Mouse (Mus musculus): ENCODE measurements around the gene Gse1.

Gene Gse1

DNA sequence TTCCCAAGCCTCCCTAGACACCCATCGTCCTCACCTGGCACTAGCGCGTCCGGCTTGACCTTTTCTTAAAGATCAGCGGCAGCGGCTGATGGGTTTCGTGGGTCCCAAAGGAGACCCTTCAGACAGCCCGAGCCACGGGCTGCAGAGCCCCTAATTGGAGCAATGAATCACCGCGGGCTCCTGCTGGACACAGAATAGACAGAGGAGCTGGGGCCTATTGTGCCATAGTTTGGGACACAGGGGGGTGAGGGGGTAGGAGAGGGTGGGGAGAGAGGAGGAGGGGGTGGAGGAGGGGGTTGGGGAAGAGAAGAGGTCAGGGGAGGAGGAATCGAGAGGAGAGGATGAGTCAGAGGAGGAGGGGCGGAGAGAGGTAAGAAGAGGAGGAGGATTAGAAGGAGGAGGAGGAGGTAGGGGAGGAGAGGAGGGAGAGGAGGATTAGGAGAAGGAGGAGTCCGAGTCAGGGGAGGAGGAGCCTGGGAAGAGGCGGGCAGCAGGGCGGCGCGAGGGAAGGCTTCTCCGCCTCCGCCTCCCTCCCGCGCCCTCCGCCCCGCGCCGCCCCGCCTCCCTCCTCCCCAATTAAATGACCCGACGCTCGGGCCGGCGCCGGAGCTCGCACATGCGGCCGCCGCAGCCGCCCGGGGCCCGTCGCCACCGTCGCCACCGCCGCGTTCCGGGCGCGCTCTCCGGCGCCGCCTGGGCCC lies at the start of gene Gse1:
Gene Gse1, plus strand, starts transcription at position 566 of the 701 bp plus-strand sequence.
- peak; percentile 90 for DNase-seq (ENCODE audit: low read depth, low spot score)

- DNase-seq (ENCODE audit: low read depth, low spot score) = peak; percentile 88
Observed at GRCm38 (mm10) chr8:120179027-120179431, 49.2 kb upstream of the Gse1 start.

GRCm38 (mm10) chr8:120180445-120180970 lies 47.7 kb upstream of the Gse1 start:
- no peak for DNase-seq (ENCODE audit: low read depth, low spot score)

DNA sequence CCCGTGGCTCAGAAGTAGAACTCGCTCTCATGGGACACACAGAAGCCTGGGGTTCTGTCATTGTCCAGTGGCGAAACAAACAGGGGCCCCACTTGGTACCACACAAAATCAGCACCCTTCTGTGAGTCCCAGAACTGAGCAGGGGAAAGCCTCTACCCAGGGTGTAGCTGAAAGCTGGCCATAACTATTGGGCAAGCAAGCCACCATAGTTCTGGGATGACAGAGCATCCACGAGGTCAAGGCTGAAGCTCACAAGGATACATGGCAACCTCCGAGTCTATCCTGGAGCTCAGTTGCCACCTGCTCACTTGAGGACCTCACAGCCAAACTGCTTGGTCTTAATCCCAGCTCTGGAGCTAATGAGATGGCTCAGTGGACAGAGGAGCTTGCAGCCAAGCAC lies 47.0 kb upstream of the Gse1 start:
- DNase-seq (ENCODE audit: low read depth, low spot score) = no peak

DNA sequence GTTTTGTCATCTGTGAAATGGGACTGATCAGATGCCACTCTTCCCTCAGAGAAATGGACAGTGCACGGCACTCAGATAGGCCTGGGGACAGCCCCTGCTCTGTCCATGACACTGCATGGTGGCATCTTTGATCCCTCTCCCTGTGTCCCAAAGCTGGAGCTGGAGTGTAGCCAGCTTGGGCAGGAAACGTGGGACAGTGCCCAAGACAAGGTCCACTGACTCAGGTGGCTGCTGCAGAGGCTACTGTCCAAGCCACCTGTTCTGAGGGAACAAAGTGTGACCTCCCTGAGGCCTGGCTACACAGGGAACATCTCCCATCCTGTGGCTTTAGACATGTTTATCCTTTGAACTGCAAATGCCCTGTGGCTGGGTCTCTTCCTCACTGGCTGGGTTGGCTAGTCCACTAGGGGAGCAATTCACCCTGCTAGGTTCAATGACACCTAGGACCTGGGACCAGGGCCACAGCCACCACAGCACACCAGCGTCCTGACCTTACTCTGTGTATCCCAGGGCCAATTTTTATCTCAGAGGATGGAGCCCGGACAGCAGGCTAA lies 46.3 kb upstream of the Gse1 start:
- no peak for DNase-seq (ENCODE audit: low read depth, low spot score)

DNA sequence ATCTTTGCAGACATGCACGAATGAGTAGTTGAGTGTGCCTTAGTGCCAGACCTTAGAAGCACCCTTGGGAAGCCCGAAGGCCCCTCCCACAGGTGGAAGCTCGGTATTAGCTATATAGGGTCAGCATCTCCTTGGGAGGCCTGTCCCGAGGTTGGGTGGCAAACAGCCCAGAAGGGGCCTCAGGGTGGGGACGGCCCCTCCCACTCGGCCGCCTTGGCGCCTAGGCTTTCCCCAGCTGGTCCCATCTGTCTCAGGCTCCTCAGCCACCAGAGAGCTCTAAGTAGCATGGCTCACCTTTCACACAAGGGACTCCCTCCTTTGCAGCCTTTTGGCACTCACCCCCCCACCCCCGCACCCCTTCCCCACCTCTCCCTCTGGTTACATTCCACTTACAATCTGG lies 43.9 kb upstream of the Gse1 start:
- DNase-seq (ENCODE audit: low read depth, low spot score) = no peak

- DNase-seq (ENCODE audit: low read depth, low spot score) = no peak
Observed at GRCm38 (mm10) chr8:120184850-120185792, 43.1 kb upstream of the Gse1 start.

- DNase-seq (ENCODE audit: low read depth, low spot score) = no peak
Observed at GRCm38 (mm10) chr8:120186454-120186853, 41.8 kb upstream of the Gse1 start.

GRCm38 (mm10) chr8:120188510-120188909 lies 39.7 kb upstream of the Gse1 start:
- DNase-seq (ENCODE audit: low read depth, low spot score) = no peak

- DNase-seq (ENCODE audit: low read depth, low spot score) = no peak
Observed at GRCm38 (mm10) chr8:120189440-120189839, 38.8 kb upstream of the Gse1 start.

- DNase-seq (ENCODE audit: low read depth, low spot score) = no peak
Observed at GRCm38 (mm10) chr8:120190107-120190809, 38.0 kb upstream of the Gse1 start.

DNA sequence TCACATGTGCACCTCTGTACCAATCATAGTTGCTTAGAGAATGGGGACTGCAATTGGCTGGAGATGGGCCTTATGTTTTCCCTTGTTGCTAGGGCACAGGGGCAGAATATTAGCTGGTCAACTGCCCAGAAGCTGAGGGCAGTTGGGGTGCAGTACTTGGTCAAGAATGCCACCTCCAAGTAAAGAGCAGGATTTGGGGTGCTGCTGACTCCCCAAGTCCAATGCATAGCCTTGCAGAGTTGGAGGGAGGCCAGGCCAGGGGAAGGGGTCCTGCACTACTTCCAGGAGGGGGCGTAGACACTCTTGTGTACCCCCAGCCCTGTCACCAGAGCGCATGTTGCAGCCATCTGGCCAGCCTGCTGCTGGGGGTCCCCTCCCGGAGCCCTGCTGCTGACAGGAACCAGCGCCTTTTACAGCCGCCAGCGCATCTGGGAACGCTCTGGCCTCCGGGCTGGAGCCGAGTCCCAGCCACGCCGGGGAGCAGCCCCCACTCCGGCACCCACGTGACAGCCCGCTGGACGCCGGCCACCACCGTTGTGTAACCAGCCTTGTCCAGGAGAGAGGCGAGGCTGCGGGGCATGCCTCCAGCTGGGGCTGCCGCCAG lies 37.3 kb upstream of the Gse1 start:
- DNase-seq (ENCODE audit: low read depth, low spot score) = no peak

- DNase-seq (ENCODE audit: low read depth, low spot score) = no peak
Observed at GRCm38 (mm10) chr8:120191633-120192032, 36.6 kb upstream of the Gse1 start.

GRCm38 (mm10) chr8:120192118-120192517 lies 36.1 kb upstream of the Gse1 start:
- DNase-seq (ENCODE audit: low read depth, low spot score) = no peak

DNA sequence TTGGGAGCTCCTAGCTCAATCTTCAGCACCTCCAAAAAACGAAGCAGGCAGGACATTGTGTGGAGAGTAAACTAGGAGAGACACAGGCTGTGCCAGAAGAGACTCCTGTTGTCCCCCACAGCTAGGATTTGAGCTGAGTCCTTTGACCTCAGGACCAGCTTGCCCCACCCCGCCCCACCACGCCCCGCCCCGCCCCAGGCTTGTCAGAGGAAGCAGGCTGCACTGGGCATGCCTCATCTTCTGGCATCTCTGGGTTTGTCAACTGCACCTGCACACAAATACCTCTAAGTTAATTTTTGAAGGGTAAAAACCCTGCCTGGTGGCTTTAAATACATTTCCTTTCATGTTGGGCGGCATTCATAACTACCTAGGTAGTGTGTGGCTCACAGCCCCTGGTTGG lies 26.9 kb upstream of the Gse1 start:
- no peak for DNase-seq (ENCODE audit: low read depth, low spot score)

- no peak for DNase-seq (ENCODE audit: low read depth, low spot score)
Observed at GRCm38 (mm10) chr8:120202546-120202945, 25.7 kb upstream of the Gse1 start.

GRCm38 (mm10) chr8:120204736-120205360 lies 23.4 kb upstream of the Gse1 start:
- DNase-seq (ENCODE audit: low read depth, low spot score) = peak; percentile 14

- DNase-seq (ENCODE audit: low read depth, low spot score) = no peak
Observed at GRCm38 (mm10) chr8:120205916-120206315, 22.3 kb upstream of the Gse1 start.

GRCm38 (mm10) chr8:120207364-120207763 lies 20.9 kb upstream of the Gse1 start:
- no peak for DNase-seq (ENCODE audit: low read depth, low spot score)

DNA sequence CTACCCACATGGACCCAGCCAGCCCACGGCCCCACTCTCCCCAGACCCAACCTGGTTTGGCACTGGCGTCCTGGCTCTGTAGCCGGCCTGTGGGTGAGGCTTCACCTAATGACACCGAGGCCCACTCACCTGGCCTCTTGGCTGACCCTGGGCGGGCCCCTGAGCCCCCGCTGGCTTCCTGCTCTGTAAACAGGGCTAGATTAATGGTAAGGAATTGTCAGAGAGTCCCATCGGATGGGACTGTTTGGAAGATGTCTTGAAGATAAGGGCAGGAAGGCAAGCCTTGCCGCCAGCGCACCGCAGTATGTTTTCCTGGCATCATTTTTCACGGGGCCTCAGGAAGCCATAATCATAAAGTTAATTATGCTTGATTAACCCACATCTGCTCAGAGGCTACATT lies 20.1 kb upstream of the Gse1 start:
- peak; percentile 47 for DNase-seq (ENCODE audit: low read depth, low spot score)

DNA sequence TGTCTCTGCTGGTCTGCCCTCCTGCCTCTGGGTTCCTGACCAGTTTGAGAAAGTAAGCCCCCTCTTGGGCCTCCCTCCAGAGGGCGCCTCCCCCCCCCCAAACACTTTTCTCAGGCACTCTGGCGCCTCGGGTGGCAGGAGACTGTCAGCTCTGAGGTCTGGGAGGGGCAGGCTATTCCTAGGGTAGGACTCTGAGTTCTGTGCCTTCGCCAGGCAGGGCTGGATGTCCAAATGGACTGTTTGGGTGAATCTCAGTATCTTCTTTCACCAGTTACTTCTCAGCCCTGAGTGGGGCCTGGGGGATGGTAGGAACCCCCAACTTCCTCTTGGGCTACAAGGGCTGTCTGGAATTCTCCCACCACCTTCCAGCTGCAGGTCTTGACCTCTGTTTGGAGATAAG lies 16.9 kb upstream of the Gse1 start:
- peak; percentile 46 for DNase-seq (ENCODE audit: low read depth, low spot score)
